Mouse (Mus musculus) olfactory bulb, adult 2 months (tissue): ENCODE measurements around the gene Pdcd1lg2. TPM values are rescaled to one million over a fixed set of nuclear protein-coding genes. Genes with fewer than 3 reads are reported as not detected.

Experiments
- H3K27ac ChIP-seq: fragments of 200-500 bp; 2 replicates; pipeline ENCODE4 v1.5.1; 2012; ENCODE audit warnings: low read depth, low read length; ENCODE audit not compliant: insufficient read depth
- H3K4me1 ChIP-seq: fragments of 200-500 bp; 2 replicates; pipeline ENCODE4 v1.6.1; 2012; ENCODE audit warnings: low read length; ENCODE audit not compliant: control insufficient read depth, insufficient read depth
- H3K4me3 ChIP-seq: fragments of 200-500 bp; 2 replicates; pipeline ENCODE4 v1.5.1; 2012; ENCODE audit warnings: mild to moderate bottlenecking, low read depth, low read length, moderate library complexity; ENCODE audit not compliant: insufficient read depth
- CTCF ChIP-seq: fragments of 200-500 bp; IDR thresholded peaks from 2 replicates; pipeline ENCODE4 v1.5.1; 2012; ENCODE audit warnings: low read depth, mild to moderate bottlenecking, low read length, moderate library complexity; ENCODE audit not compliant: insufficient read depth
- POLR2A ChIP-seq: fragments of 200-500 bp; IDR thresholded peaks from 2 replicates; pipeline ENCODE4 v1.6.1; 2012; ENCODE audit warnings: mild to moderate bottlenecking, low read depth, low read length, moderate library complexity; ENCODE audit not compliant: insufficient read depth
- WGBS: fragments of 180-500 bp; shearing (Covaris S2); methylation state at CpG from one replicate; pipeline ENCODE4 v1.1.7; 2018; 5-methylcytosine and 5-hydroxymethylcytosine counted together
- polyA plus RNA-seq: library from polyadenylated mRNA; stranded (reverse); fragments of >200 nt; gene quantifications from 2 replicates; pipeline ENCODE4 v1.2.4, GENCODE M21; 2012; ENCODE audit warnings: low replicate concordance; ENCODE audit not compliant: missing spikeins, insufficient read depth, insufficient read length

Pdcd1lg2 gene
- polyA plus RNA-seq, 1 experiment, result not detected

- Histone ChIP-seq H3K27ac (no peak overlapping the region), H3K4me1 (peaks cover 6% of the 10 kb centered on the region), H3K4me3 (no peak overlapping the region)
- WGBS, result 88% methylated on average over 8 of the region's 8 CpGs
- TF ChIP-seq POLR2A (no peak), CTCF (no peak)
These were observed 9.7 kb downstream of the Pdcd1lg2 start for GRCm38 (mm10) chr19:29420397-29420796.

GRCm38 (mm10) chr19:29422013-29422645 is 11.4 kb downstream of the Pdcd1lg2 start:
- no peak overlapping the region for H3K4me3 ChIP-seq

GRCm38 (mm10) chr19:29422796-29423195 is 12.1 kb downstream of the Pdcd1lg2 start:
- no peak overlapping the region for H3K27ac ChIP-seq
- no peak overlapping the region for H3K4me3 ChIP-seq
- WGBS, result 82% methylated on average over 7 of the region's 7 CpGs
- peaks cover 6% of the 10 kb centered on the region for H3K4me1 ChIP-seq
- TF ChIP-seq POLR2A (no peak), CTCF (no peak)

More at GRCm38 (mm10) chr19:29422013-29422645, 11.4 kb downstream of the Pdcd1lg2 start:
- TF ChIP-seq CTCF (no peak), POLR2A (no peak)
- WGBS, result 65% methylated on average over 16 of the region's 16 CpGs
- peaks cover 6% of the 10 kb centered on the region for H3K4me1 ChIP-seq
- H3K27ac ChIP-seq, result no peak overlapping the region

- TF ChIP-seq CTCF (no peak), POLR2A (no peak)
- Histone ChIP-seq H3K4me3 (no peak overlapping the region), H3K4me1 (no peaks in the 10 kb centered on the region), H3K27ac (no peak overlapping the region)
- 91% methylated on average over 3 of the region's 3 CpGs for WGBS
These were observed 19.8 kb downstream of the Pdcd1lg2 start for GRCm38 (mm10) chr19:29430516-29430915.

DNA sequence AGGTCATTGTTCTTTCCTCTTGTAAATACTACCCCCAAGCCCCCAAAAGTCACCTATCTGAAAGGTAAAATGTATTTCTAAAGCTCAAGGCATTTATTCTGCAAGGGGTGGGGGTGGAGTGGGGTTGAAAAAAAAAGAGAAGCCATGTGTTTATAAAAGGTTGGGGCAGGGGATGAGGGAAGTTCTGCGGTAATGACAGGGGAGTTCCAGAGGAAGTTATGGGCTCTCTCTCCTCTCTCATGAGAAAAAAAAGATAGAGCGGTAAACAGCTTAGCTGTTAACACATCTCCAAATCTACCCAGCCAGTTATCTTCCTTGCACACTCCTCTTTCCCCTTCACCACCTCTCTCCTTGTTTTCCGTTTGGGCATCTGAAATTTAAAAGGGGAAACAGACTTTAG is 20.2 kb downstream of the Pdcd1lg2 start:
- Histone ChIP-seq H3K27ac (no peak overlapping the region), H3K4me3 (no peak overlapping the region), H3K4me1 (no peaks in the 10 kb centered on the region)
- no peak for TF ChIP-seq POLR2A
- TF ChIP-seq CTCF, result no peak
- 79% methylated on average over 3 of the region's 3 CpGs for WGBS

DNA sequence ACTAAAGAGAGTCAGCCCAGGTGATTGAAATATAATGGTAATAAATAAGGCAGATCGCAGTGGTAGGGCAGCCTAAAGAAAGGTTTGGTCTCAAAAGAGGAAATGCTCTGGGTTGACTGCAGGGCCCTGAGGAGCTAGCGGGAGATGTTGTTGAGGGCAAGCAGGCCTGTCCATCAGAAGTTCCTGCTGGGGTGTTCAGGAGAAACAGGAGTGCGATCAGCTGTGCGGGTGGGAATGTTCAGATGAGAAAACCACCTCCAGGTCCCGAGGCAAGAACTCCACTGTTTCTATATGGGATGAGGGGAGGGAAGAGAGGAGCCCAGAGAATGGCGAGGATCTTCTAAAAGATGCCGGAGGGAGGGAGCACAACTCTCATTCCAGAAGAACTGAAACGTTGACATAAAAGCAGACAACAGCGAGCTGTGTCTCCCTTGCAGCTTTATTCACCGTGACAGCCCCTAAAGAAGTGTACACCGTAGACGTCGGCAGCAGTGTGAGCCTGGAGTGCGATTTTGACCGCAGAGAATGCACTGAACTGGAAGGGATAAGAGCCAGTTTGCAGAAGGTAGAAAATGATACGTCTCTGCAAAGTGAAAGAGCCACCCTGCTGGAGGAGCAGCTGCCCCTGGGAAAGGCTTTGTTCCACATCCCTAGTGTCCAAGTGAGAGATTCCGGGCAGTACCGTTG is 26.2 kb downstream of the Pdcd1lg2 start:
- TF ChIP-seq POLR2A (no peak), CTCF (no peak)
- no peak overlapping the region for H3K27ac ChIP-seq
- no peak overlapping the region for H3K4me3 ChIP-seq
- WGBS, result 75% methylated on average over 18 of the region's 18 CpGs
- no peaks in the 10 kb centered on the region for H3K4me1 ChIP-seq

DNA sequence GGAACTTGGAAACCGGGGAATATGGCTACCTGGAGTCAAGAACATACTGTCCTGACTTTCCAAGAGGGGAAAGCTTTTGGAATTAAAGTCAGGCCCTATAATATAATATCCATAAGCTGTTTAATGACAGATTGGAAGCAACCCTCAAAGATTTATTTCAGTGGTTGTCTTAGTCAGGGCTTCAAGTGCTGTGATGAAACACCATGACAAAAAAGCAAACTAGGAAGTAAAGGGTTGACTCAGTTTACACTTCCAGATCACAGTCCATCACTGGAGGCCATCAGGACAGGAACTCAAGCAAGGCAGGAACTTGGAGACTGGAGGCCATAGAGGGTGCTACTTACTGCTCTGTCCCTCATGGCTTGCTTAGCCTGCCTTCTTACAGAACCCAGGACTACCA is 27.1 kb downstream of the Pdcd1lg2 start:
- no peak overlapping the region for H3K4me3 ChIP-seq
- WGBS, result 90% methylated on average over 1 of the region's 1 CpGs
- no peaks in the 10 kb centered on the region for H3K4me1 ChIP-seq
- H3K27ac ChIP-seq, result no peak overlapping the region
- TF ChIP-seq POLR2A (no peak), CTCF (no peak)

- no peak overlapping the region for H3K27ac ChIP-seq
- WGBS, result 60% methylated on average over 3 of the region's 3 CpGs
- TF ChIP-seq POLR2A (no peak), CTCF (no peak)
These were observed 28.5 kb downstream of the Pdcd1lg2 start for GRCm38 (mm10) chr19:29439242-29439641.

GRCm38 (mm10) chr19:29442492-29442891 is 31.8 kb downstream of the Pdcd1lg2 start:
- no peaks in the 10 kb centered on the region for H3K4me1 ChIP-seq
- H3K4me3 ChIP-seq, result no peak overlapping the region
- TF ChIP-seq POLR2A, result no peak
- 87% methylated on average over 2 of the region's 2 CpGs for WGBS
- H3K27ac ChIP-seq, result no peak overlapping the region

More at GRCm38 (mm10) chr19:29439242-29439641, 28.5 kb downstream of the Pdcd1lg2 start:
- Histone ChIP-seq H3K4me1 (no peaks in the 10 kb centered on the region), H3K4me3 (no peak overlapping the region)
